Mouse (Mus musculus): ENCODE data around the gene Cdpf1.
"Not testable (repeated sequence)": the region's sequence is repeated elsewhere in the genome, so short reads cannot be mapped to it uniquely, and the experiment has no call there.

Gene Cdpf1

GRCm38 (mm10) chr15:85808031-85808430, 3.5 kb downstream of the Cdpf1 start:
- peak; percentile 57 for DNase-seq

DNA sequence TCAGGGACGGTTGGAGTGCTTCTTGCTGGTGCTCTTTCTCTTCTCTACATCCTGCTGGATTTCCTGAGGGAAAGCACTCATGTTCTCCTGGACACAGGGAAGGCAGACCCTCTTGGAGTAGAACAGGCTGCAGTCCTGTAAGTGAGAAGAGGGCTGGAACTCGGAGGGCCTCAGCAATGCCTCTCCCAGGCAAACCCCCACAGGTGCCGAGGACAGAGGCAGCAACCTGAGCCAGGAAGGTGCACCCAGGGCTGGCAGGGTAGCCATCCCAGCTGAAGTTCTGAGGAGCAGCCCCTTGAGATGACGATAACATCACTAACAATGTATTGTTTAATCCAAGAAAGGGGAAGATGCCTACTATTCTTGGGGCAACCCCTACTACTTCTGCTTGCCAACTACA, 4.1 kb downstream of the Cdpf1 start:
- DNase-seq: peak; percentile 7

- DNase-seq: no peak
Observed at GRCm38 (mm10) chr15:85806886-85807285, 4.6 kb downstream of the Cdpf1 start.

DNA sequence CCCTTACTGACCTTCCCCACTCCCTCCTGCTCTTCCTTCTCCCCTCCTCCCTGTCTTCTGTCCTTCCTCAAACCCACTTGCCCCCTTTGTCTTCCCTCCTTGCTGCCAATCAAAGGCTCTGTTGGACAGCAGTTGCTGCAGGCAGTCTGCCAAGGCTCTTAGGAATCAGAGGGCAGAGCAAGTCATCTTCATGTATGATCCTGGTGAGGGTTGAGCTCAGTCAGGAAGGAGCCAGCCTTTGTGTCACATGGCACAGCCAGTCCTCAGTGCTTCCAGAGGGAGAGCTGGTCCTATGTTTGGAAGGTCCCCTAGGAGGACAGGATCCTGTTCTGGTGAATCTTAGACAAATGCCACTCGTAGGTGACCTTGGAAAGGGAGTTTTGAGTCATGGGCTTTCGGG, 8.6 kb downstream of the Cdpf1 start:
- DNase-seq: no peak

GRCm38 (mm10) chr15:85798676-85799075, 12.8 kb downstream of the Cdpf1 start:
- no peak for DNase-seq

DNA sequence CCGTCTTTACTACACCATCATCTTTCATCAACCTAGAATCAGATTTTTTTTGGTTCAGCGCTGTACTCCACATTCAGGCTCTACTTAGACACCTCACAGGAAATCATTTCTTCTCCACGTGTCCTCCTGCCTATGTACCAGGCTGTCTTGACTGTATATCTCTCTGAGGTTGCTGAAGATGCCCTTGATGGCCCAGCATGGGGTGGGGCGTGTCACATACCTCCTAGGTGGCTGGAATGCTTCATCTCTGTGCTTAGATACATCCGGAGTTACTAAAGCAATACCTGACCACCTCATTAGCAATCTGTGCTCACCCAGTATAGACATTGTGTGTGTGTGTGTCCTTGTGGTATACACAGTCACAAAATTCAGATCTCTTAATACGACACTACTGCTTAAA, 16.0 kb downstream of the Cdpf1 start:
- DNase-seq: no peak

- DNase-seq: no peak
Observed at GRCm38 (mm10) chr15:85792819-85793218, 18.7 kb downstream of the Cdpf1 start.

DNA sequence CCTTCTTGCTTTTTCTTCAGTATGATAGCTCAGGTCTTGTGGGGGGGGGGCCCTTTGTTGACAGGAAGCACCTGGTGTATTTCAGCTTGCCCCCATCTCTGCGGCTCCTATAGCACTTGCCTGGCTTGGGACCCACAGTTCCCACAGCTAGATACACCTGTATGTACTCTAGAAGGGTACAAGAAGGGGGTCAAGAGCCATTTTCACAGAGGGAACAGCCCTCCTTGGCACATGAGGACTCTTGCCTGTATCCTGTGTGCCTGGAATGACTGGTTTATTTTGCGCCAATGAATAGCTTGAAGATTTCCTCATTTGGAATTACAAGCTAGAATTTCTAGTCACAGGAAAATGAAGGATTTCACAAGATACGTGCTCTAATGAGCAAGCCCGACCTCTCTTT, 20.0 kb downstream of the Cdpf1 start:
- DNase-seq: no peak

- no peak for DNase-seq
Observed at GRCm38 (mm10) chr15:85788633-85789032, 22.9 kb downstream of the Cdpf1 start.

GRCm38 (mm10) chr15:85788051-85788450, 23.4 kb downstream of the Cdpf1 start:
- DNase-seq: no peak

- no peak for DNase-seq
Observed at GRCm38 (mm10) chr15:85787482-85787881, 24.0 kb downstream of the Cdpf1 start.

DNA sequence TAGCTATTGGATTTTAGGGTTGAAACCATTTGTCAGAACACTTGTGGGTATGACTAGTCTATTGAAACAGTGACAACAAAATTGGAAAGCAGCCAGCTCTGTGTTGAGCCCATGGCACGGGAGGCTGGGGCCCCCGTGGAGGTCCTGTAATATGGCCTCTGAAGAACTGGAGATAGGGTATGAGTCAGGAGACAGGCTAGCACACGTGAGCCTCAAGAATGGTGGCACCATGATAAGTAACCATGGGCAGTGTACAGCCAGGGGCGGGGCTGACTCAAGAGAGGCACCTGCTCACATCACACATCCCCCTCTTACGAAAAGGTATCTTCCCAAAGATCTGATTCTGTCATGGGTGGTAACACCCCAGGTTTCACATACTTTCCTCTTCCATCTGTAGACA, 24.8 kb downstream of the Cdpf1 start:
- no peak for DNase-seq

DNA sequence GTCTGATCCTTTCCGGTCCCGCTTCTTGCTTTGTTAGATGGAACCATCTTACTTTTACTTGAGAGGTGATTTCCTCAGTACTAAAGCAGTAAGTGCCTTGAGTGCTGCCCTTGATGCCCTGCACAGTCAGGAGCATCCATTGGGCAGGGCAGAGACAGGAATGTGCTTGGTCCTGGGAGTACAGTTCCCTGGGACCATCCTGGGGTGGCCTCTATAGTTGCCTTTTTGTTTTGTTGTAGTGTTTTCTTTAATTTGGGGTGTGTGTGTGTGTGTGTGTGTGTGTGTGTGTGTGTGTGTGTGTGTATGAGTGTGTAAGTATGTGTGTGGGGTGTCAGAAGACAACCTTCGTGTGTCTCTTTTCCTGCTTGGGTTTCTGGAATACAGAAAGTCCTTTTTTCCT, 27.2 kb downstream of the Cdpf1 start:
- DNase-seq: no peak

DNA sequence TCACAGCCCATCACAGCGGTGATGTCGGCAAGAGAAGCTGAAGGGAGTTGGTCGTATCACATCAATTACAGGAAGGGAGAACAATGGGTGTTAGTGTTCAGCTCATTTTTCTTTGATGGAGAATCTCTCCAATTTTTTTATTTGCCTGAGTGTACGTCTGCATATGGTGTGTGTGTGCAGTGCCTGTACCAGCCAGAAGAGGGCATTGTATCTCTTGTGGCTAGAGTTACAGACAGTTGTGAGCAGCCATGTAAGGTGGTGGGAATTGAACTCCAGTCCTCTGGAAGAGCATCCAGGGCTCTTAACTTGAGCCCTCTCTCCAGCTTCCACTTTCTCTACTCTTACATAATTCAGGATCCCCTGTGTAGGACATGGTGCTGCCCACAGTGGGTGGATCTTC, 28.4 kb downstream of the Cdpf1 start:
- DNase-seq: no peak

GRCm38 (mm10) chr15:85778891-85779290, 32.6 kb downstream of the Cdpf1 start:
- not testable (repeated sequence) for DNase-seq

DNA sequence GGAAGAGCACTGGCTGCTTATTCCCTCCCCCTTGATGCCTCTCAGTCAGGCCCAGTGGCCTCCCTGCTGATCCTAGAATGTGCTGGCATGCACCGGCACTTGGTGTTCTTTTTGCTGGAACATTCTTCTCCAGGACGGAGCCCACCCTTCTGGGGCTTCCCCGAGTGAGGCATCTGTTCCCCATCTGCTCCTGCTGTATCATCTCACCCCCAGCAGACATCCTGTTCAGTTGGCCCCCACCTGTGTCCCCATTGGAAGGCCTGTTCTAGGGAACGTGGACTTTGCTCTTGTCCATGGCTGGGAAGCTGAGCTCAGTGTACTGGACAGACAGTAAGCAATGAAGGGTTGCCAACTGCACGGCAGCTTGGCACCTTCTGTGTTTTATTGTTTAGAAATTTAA, 34.7 kb downstream of the Cdpf1 start:
- DNase-seq: no peak

DNA sequence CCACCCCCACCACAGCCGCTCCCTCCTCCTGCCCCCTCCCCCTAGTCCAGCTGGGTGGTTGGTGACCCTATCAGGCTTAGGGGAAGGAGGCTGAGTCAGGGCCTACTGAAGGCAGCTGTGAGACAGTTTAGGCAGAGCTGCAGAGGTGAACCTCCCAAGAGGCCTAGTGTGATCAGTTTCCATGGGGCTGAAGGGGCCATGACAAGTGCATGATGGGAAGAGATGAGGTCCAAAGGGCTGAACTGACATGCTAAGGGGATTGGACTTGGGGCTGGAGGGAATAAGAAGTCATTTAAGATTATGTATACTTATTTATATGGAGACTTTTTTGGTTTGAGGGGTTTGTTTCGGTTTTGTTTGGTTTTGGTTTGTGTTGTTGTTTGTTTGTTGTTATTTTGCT, 35.3 kb downstream of the Cdpf1 start:
- DNase-seq: no peak

DNA sequence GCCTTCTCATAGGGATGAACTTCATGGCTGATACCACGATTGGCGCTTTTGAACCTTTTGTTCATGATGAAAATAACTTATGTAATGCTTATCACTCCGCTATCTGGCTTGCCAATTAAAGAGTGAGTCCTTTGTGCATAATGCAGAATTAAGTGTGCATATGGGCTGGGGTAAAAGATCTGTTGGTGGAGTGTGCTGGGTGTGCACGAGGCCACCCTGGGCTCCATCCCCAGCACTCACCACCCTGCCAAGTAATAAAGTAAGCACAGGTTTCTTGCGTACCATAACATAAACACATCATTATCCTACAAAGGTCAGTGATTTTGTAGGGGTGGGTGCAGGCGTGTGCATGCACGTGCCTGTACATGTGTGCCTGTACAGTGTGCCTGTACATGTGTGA, 36.5 kb downstream of the Cdpf1 start:
- no peak for DNase-seq

- DNase-seq: no peak
Observed at GRCm38 (mm10) chr15:85774419-85774818, 37.1 kb downstream of the Cdpf1 start.

GRCm38 (mm10) chr15:85772146-85772740, 39.3 kb downstream of the Cdpf1 start:
- no peak for DNase-seq

GRCm38 (mm10) chr15:85771306-85772121, 40.0 kb downstream of the Cdpf1 start:
- DNase-seq: no peak

DNA sequence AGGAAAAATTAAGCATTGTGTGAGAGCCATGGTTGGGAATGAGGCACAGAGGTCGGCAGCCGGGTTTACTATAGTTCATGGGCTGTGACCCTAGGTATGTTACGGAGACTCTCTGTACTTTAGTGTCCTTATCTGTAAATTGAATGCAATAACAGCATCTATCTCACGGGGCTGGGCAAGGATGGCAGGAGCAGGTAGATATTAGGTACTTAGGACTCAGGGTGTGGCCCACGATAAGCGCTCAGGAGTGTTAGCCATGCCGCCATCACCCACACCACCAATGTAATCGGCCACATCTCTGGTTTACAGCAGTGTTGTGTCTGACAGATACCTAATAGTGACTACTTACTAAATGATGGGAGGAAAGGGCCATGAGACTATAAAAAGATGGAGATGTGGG, 42.5 kb downstream of the Cdpf1 start:
- no peak for DNase-seq

DNA sequence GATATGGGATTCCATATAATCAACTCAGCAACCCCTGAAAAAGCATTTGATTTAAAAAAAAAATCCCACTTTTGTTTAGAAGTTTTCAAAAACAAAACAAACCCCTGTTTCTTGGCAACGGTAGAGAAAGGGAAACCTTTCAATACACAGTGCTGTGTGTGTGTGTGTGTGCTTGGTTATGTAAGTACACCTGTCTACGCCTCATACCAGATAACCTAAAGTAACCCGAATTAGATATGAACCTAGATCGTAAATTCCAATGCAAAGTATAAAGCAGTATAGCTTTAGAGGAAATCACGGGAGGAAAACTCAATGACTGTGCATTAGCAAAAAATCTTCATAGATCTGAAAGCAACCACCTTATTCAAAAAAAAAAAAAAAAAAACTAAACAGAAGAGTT, 44.8 kb downstream of the Cdpf1 start:
- no peak for DNase-seq

GRCm38 (mm10) chr15:85765022-85765421, 46.5 kb downstream of the Cdpf1 start:
- DNase-seq: no peak

- no peak for DNase-seq
Observed at GRCm38 (mm10) chr15:85762761-85763160, 48.7 kb downstream of the Cdpf1 start.
